Mouse (Mus musculus) lung, postnatal 4 days (tissue): ENCODE results near the gene Zfp598.

Experiments
- DNase-seq, 2 experiments: peaks; one replicate each; pipeline ENCODE4 v3.0.0; 2021

Zfp598 gene

GRCm38 (mm10) chr17:24669545-24670245 lies at the start of gene Zfp598:
Zfp598 (plus strand) TSS chr17:24669687.
- peak; percentile 97 for DNase-seq

- no peak for DNase-seq
These were observed 44.0 kb upstream of the Zfp598 start for GRCm38 (mm10) chr17:24625472-24625871.

GRCm38 (mm10) chr17:24628646-24629045 lies 40.8 kb upstream of the Zfp598 start:
- peak; percentile 70 to 83 for DNase-seq

GRCm38 (mm10) chr17:24630072-24630471 lies 39.4 kb upstream of the Zfp598 start:
- DNase-seq = no peak

GRCm38 (mm10) chr17:24632167-24632812 lies 37.2 kb upstream of the Zfp598 start, which contains the start of the genes Tsc2 and Nthl1:
Tsc2 (minus strand) TSS chr17:24632630.
Nthl1 (plus strand) TSS chr17:24632680.
- peak; percentile 88 to 90 for DNase-seq

- DNase-seq = peak; percentile 80 to 88
These were observed 36.6 kb upstream of the Zfp598 start for GRCm38 (mm10) chr17:24632813-24633449.

- DNase-seq = no peak
These were observed 35.7 kb upstream of the Zfp598 start for GRCm38 (mm10) chr17:24633831-24634230.

GRCm38 (mm10) chr17:24635024-24635423 lies 34.5 kb upstream of the Zfp598 start:
- peak; percentile 57 to 74 for DNase-seq

GRCm38 (mm10) chr17:24635694-24636093 lies 33.8 kb upstream of the Zfp598 start:
- no peak for DNase-seq

GRCm38 (mm10) chr17:24636781-24637481 lies 32.6 kb upstream of the Zfp598 start:
- peak; percentile 56 to 79 for DNase-seq

- peak in 1 of 2 experiments; percentile 58 for DNase-seq
These were observed 31.3 kb upstream of the Zfp598 start for GRCm38 (mm10) chr17:24638214-24638613.

- peak; percentile 77 to 92 for DNase-seq
These were observed 30.6 kb upstream of the Zfp598 start for GRCm38 (mm10) chr17:24638840-24639239.

GRCm38 (mm10) chr17:24639571-24639988 lies 29.9 kb upstream of the Zfp598 start:
- DNase-seq = peak in 1 of 2 experiments; percentile 57

GRCm38 (mm10) chr17:24640119-24640518 lies 29.4 kb upstream of the Zfp598 start:
- no peak for DNase-seq

- no peak for DNase-seq
These were observed 28.9 kb upstream of the Zfp598 start for GRCm38 (mm10) chr17:24640581-24640980.

GRCm38 (mm10) chr17:24641944-24642343 lies 27.5 kb upstream of the Zfp598 start:
- no peak for DNase-seq

GRCm38 (mm10) chr17:24642791-24643343 lies 26.6 kb upstream of the Zfp598 start:
- no peak for DNase-seq

GRCm38 (mm10) chr17:24644030-24644715 lies 25.3 kb upstream of the Zfp598 start:
- DNase-seq = peak; percentile 61 to 80

GRCm38 (mm10) chr17:24644875-24645721 lies 24.4 kb upstream of the Zfp598 start:
- peak; percentile 64 to 81 for DNase-seq

GRCm38 (mm10) chr17:24645916-24646315 lies 23.6 kb upstream of the Zfp598 start:
- DNase-seq = no peak

GRCm38 (mm10) chr17:24646381-24646780 lies 23.1 kb upstream of the Zfp598 start:
- DNase-seq = no peak
